Mouse (Mus musculus): ENCODE measurements around the gene Tmed6.

GRCm38 (mm10) chr8:107035641-107036040 is 29.8 kb downstream of the Tmed6 start:
- TF ChIP-seq CTCF (IDR thresholded peaks at IDR 0.05; ENCODE audit: low read depth) = no peak
- TF ChIP-seq EP300 (IDR thresholded peaks at IDR 0.05; ENCODE audit: low read depth) = no peak
